Mouse (Mus musculus) heart, postnatal 0 days (tissue): ENCODE measurements at regions not wholly inside any gene's neighbourhood (a gene's known extent, or its start where the extent isn't known, plus 50 kb on each side); places are given as distances from the start of the nearest gene placed in this dataset.

ENCODE experiments used
- ATAC-seq: fragments of 200-750 bp; cut with Nextera tagmentation; 2 replicates; pipeline ENCODE4 v1.8.0; 2017; ENCODE audit warnings: low read depth, moderate number of reproducible peaks, moderate library complexity; ENCODE audit not compliant: insufficient read depth
- DNase-seq: peaks from one replicate; pipeline ENCODE4 v3.0.0-alpha.2; 2016; ENCODE audit warnings: low spot score
- H3K27ac ChIP-seq: fragments of 300-500 bp; sonication (generic); 2 replicates; pipeline ENCODE4 v1.5.1; 2014; ENCODE audit warnings: low read depth, mild to moderate bottlenecking
- H3K27me3 ChIP-seq: fragments of 300-500 bp; sonication (generic); 2 replicates; pipeline ENCODE4 v1.6.1; 2014; ENCODE audit warnings: low read length, mixed read lengths; ENCODE audit not compliant: control insufficient read depth, insufficient read depth
- H3K36me3 ChIP-seq: fragments of 300-500 bp; sonication (generic); replicated peaks from 2 replicates; pipeline ENCODE4 v1.6.1; 2014; ENCODE audit warnings: low read length, mixed read lengths; ENCODE audit not compliant: control insufficient read depth, insufficient read depth
- H3K4me1 ChIP-seq: fragments of 300-500 bp; sonication (generic); 2 replicates; pipeline ENCODE4 v1.6.1; 2014; ENCODE audit warnings: antibody characterized with exemption; ENCODE audit not compliant: control insufficient read depth, insufficient read depth
- H3K4me2 ChIP-seq: fragments of 300-500 bp; sonication (generic); 2 replicates; pipeline ENCODE4 v1.6.1; 2014; ENCODE audit warnings: low read depth, mild to moderate bottlenecking, low read length, moderate library complexity
- H3K4me3 ChIP-seq: fragments of 300-500 bp; sonication (generic); 2 replicates; pipeline ENCODE4 v1.5.1; 2014; ENCODE audit warnings: low read depth, low read length
- H3K9ac ChIP-seq: fragments of 300-500 bp; sonication (generic); replicated peaks from 2 replicates; pipeline ENCODE4 v1.6.1; 2014; ENCODE audit warnings: low read depth, low read length, mixed read lengths
- H3K9me3 ChIP-seq: fragments of 300-500 bp; sonication (generic); replicated peaks from 2 replicates; pipeline ENCODE4 v1.6.1; 2016; ENCODE audit warnings: low read length; ENCODE audit not compliant: control insufficient read depth
- CTCF ChIP-seq: IDR thresholded peaks from 2 replicates; pipeline ENCODE4 v1.5.1; 2016; ENCODE audit warnings: antibody characterized with exemption, control low read depth, low read depth
- EP300 ChIP-seq: IDR thresholded peaks from 2 replicates; pipeline ENCODE4 v1.6.1; 2016; ENCODE audit warnings: antibody characterized with exemption, low read depth
- WGBS: fragments of 180-500 bp; shearing (Covaris S2); extraction: QIAGEN DNeasy Blood & Tissue Kit; methylation state at CpG from one replicate; pipeline ENCODE4 v1.1.7; 2014; 5-methylcytosine and 5-hydroxymethylcytosine counted together

GRCm38 (mm10) chr12:80001794-80002193 is 111.0 kb downstream of the Zfp36l1 start:
- TF ChIP-seq CTCF (no peak), EP300 (no peak)
- WGBS: 55% methylated on average over 2 of the region's 2 CpGs
- no peak overlapping the region for H3K9ac ChIP-seq
- ATAC-seq (peak; percentile 36; the same call in 1 of the 2 replicates), DNase-seq (peak; percentile 72)
- 0 out of 2 replicates have a peak overlapping the region, but pooled peaks have one; percentile 58 for H3K27ac ChIP-seq
- H3K9me3 ChIP-seq: no peaks in the 10 kb centered on the region
- no peaks in the 10 kb centered on the region for H3K27me3 ChIP-seq
- H3K4me1 ChIP-seq: peaks cover 50% of the 10 kb centered on the region
- H3K4me2 ChIP-seq: no peak overlapping the region
- H3K4me3 ChIP-seq: no peak overlapping the region
- H3K36me3 ChIP-seq: no peaks in the 10 kb centered on the region

GRCm38 (mm10) chr12:79999868-80000370 is 112.9 kb downstream of the Zfp36l1 start:
- Histone ChIP-seq H3K9me3 (no peaks in the 10 kb centered on the region), H3K36me3 (no peaks in the 10 kb centered on the region), H3K27me3 (no peaks in the 10 kb centered on the region), H3K4me3 (no peak overlapping the region), H3K4me2 (no peak overlapping the region), H3K9ac (no peak overlapping the region), H3K4me1 (peaks cover 45% of the 10 kb centered on the region), H3K27ac (no peak overlapping the region)
- DNase-seq: no peak
- 94% methylated on average over 7 of the region's 7 CpGs for WGBS
- ATAC-seq: no peak
- TF ChIP-seq EP300 (no peak), CTCF (no peak)

GRCm38 (mm10) chr12:79998788-79999187 is 114.0 kb downstream of the Zfp36l1 start:
- no peak overlapping the region for H3K4me3 ChIP-seq
- no peak overlapping the region for H3K4me2 ChIP-seq
- TF ChIP-seq CTCF: no peak
- TF ChIP-seq EP300: no peak
- no peaks in the 10 kb centered on the region for H3K27me3 ChIP-seq
- peak overlapping the region; percentile 49 for H3K27ac ChIP-seq
- ATAC-seq (no peak), DNase-seq (no peak)
- H3K36me3 ChIP-seq: no peaks in the 10 kb centered on the region
- no peaks in the 10 kb centered on the region for H3K9me3 ChIP-seq
- H3K4me1 ChIP-seq: peaks cover 41% of the 10 kb centered on the region
- 33% methylated on average over 5 of the region's 5 CpGs for WGBS
- no peak overlapping the region for H3K9ac ChIP-seq

- no peak overlapping the region for H3K9ac ChIP-seq
- peaks cover 44% of the 10 kb centered on the region for H3K4me1 ChIP-seq
- peak overlapping the region; percentile 49; the same call in 1 of the 2 replicates for H3K27ac ChIP-seq
- WGBS: 32% methylated on average over 2 of the region's 2 CpGs
- DNase-seq (no peak), ATAC-seq (no peak)
- H3K9me3 ChIP-seq: no peaks in the 10 kb centered on the region
- H3K27me3 ChIP-seq: no peaks in the 10 kb centered on the region
- TF ChIP-seq EP300 (no peak), CTCF (no peak)
- H3K4me3 ChIP-seq: no peak overlapping the region
- H3K36me3 ChIP-seq: no peaks in the 10 kb centered on the region
- H3K4me2 ChIP-seq: no peak overlapping the region
Measured at GRCm38 (mm10) chr12:79998339-79998738, 114.5 kb downstream of the Zfp36l1 start.

GRCm38 (mm10) chr12:79997201-79997600 is 115.6 kb downstream of the Zfp36l1 start:
- Histone ChIP-seq H3K4me3 (no peak overlapping the region), H3K4me2 (no peak overlapping the region), H3K27ac (no peak overlapping the region), H3K27me3 (no peaks in the 10 kb centered on the region), H3K36me3 (no peaks in the 10 kb centered on the region), H3K4me1 (peaks cover 34% of the 10 kb centered on the region), H3K9ac (no peak overlapping the region), H3K9me3 (no peaks in the 10 kb centered on the region)
- DNase-seq: no peak
- no peak for ATAC-seq
- no peak for TF ChIP-seq CTCF
- TF ChIP-seq EP300: no peak
- WGBS: 71% methylated on average over 4 of the region's 4 CpGs

GRCm38 (mm10) chr12:79995521-79996094 is 117.2 kb downstream of the Zfp36l1 start:
- Histone ChIP-seq H3K36me3 (no peaks in the 10 kb centered on the region), H3K4me2 (no peak overlapping the region), H3K4me1 (peaks cover 35% of the 10 kb centered on the region), H3K9me3 (no peaks in the 10 kb centered on the region), H3K27me3 (no peaks in the 10 kb centered on the region), H3K27ac (0 out of 2 replicates have a peak overlapping the region, but pooled peaks have one; percentile 80), H3K9ac (no peak overlapping the region), H3K4me3 (no peak overlapping the region)
- no peak for TF ChIP-seq EP300
- no peak for TF ChIP-seq CTCF
- ATAC-seq (no peak), DNase-seq (no peak)
- 82% methylated on average over 4 of the region's 4 CpGs for WGBS
